ENCODE assay signal across 8 mouse cellular contexts in the genomic region with DNA sequence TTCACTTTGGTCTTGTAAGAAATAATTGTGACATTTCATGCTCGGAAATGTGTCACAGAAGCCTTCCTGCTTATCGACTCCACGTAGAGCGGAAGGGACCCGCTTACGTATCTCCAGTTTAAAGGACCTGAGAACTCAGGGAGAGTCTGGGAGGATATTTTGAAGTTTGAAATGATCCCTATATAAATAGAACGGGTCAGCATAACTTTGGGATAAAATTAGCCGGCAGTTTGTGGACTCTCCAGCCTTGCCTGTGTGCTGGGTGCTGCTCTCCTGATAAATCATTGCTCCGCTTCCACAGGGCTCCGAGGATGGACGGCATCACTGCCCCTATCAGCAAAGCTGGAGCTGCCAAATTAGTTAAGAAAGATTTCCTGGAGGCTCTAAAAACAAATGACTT. TPM values are rescaled to one million over a fixed set of nuclear protein-coding genes. Genes with fewer than 3 reads are reported as not detected.
DNase-seq lines count a peak whose midpoint lies in the region; ATAC-seq and TF ChIP-seq lines count a peak whose summit lies in the region.

No protein-coding gene starts in this region.

- peaks cover 2% of the 10 kb centered on the region; the same call in 1 of the 2 replicates for H3K27me3 ChIP-seq in forebrain, embryonic 16.5 days (replicated peaks; ENCODE audit: control insufficient read depth, insufficient read depth, low read length)
- H3K27me3 ChIP-seq in intestine, embryonic 15.5 days (replicated peaks): no peaks in the 10 kb centered on the region
- H3K27me3 ChIP-seq in midbrain, embryonic 13.5 days: peaks cover 24% of the 10 kb centered on the region
- no peaks in the 10 kb centered on the region for H3K27me3 ChIP-seq in cerebellum, adult 2 months (ENCODE audit: control insufficient read depth, insufficient read depth, low read length)

- H3K4me3 ChIP-seq in forebrain, embryonic 16.5 days (replicated peaks; ENCODE audit: low read length): peak overlapping the region; percentile 32
- H3K4me3 ChIP-seq in intestine, embryonic 15.5 days (replicated peaks): peak overlapping the region; percentile 26
- H3K4me3 ChIP-seq in midbrain, embryonic 13.5 days (replicated peaks): peak overlapping the region; percentile 31
- no peak overlapping the region for H3K4me3 ChIP-seq in cerebellum, adult 2 months (replicated peaks; ENCODE audit: insufficient read depth, low read depth, low read length)

- H3K36me3 ChIP-seq in forebrain, embryonic 16.5 days (ENCODE audit: control insufficient read depth, insufficient read depth): no peaks in the 10 kb centered on the region
- H3K36me3 ChIP-seq in intestine, embryonic 15.5 days: no peaks in the 10 kb centered on the region
- H3K36me3 ChIP-seq in midbrain, embryonic 13.5 days: no peaks in the 10 kb centered on the region

- peak overlapping the region; percentile 29; the same call in 1 of the 2 replicates for H3K9ac ChIP-seq in forebrain, embryonic 16.5 days (replicated peaks; ENCODE audit: low read depth, low read length)
- H3K9ac ChIP-seq in intestine, embryonic 15.5 days: 0 out of 2 replicates have a peak overlapping the region, but pooled peaks have one; percentile 23
- H3K9ac ChIP-seq in midbrain, embryonic 13.5 days (replicated peaks): peak overlapping the region; percentile 44

- peaks cover 5% of the 10 kb centered on the region for H3K4me1 ChIP-seq in forebrain, embryonic 16.5 days (replicated peaks; ENCODE audit: control insufficient read depth, insufficient read depth, low read length)
- peaks cover 3% of the 10 kb centered on the region for H3K4me1 ChIP-seq in intestine, embryonic 15.5 days (replicated peaks)
- peaks cover 16% of the 10 kb centered on the region for H3K4me1 ChIP-seq in midbrain, embryonic 13.5 days (replicated peaks)
- no peaks in the 10 kb centered on the region for H3K4me1 ChIP-seq in cerebellum, adult 2 months (ENCODE audit: control insufficient read depth, insufficient read depth, low read length)

- ATAC-seq in forebrain, embryonic 16.5 days: no peak
- ATAC-seq in intestine, embryonic 15.5 days: peak; percentile 63; the same call in 1 of the 2 replicates
- no peak for ATAC-seq in midbrain, embryonic 13.5 days

- 6% methylated on average over 11 of the region's 11 CpGs for WGBS in forebrain, embryonic 16.5 days
- 4% methylated on average over 11 of the region's 11 CpGs for WGBS in intestine, embryonic 15.5 days
- WGBS in midbrain, embryonic 13.5 days: 6% methylated on average over 11 of the region's 11 CpGs
- 28% methylated on average over 11 of the region's 11 CpGs for WGBS in cerebellum, adult 2 months

- peak; percentile 91 for DNase-seq in heart, adult 11 months
- DNase-seq in heart, postnatal 25 days (ENCODE audit: low spot score): no peak
- no peak for DNase-seq in cerebellum, adult 11 months
- no peak for DNase-seq in cerebellum, adult 2 months
- no peak for DNase-seq in layer of hippocampus, postnatal 14 days (ENCODE audit: low spot score in 2 of 2)

- TF ChIP-seq CTCF in cerebellum, adult 2 months (IDR thresholded peaks at IDR 0.05; ENCODE audit: borderline replicate concordance, insufficient read depth, low read depth, low read length): no peak

- intact Hi-C loops in heart, postnatal 25 days (cut with DNase I): no loop called here

- no peak for TF ChIP-seq POLR2A in cerebellum, adult 2 months (IDR thresholded peaks at IDR 0.05; ENCODE audit: borderline replicate concordance, insufficient read depth, low read length)

- no peak overlapping the region for H3K27ac ChIP-seq in forebrain, embryonic 16.5 days (ENCODE audit: low read length)
- H3K27ac ChIP-seq in intestine, embryonic 15.5 days: no peak overlapping the region
- no peak overlapping the region for H3K27ac ChIP-seq in midbrain, embryonic 13.5 days
- no peak overlapping the region for H3K27ac ChIP-seq in cerebellum, adult 2 months (ENCODE audit: insufficient read depth, low read length)

- H3K4me2 ChIP-seq in forebrain, embryonic 16.5 days (ENCODE audit: low read length): peak overlapping the region; percentile 55
- peak overlapping the region; percentile 48 for H3K4me2 ChIP-seq in intestine, embryonic 15.5 days (replicated peaks)
- peak overlapping the region; percentile 51 for H3K4me2 ChIP-seq in midbrain, embryonic 13.5 days (replicated peaks)

- H3K9me3 ChIP-seq in forebrain, embryonic 16.5 days (ENCODE audit: control insufficient read depth, low read length): no peaks in the 10 kb centered on the region
- H3K9me3 ChIP-seq in intestine, embryonic 15.5 days: no peaks in the 10 kb centered on the region
- H3K9me3 ChIP-seq in midbrain, embryonic 13.5 days: no peaks in the 10 kb centered on the region

RNA-seq across cellular contexts. Expression of gene Asb4, which starts 7.1 kb away (rescaled TPM):
- total RNA-seq in heart, postnatal 25 days (2021): 1 to 10 TPM; 6.2 to 9.7 TPM
- 10.8 and 16.4 TPM in 2 replicates for polyA plus RNA-seq in forebrain, embryonic 16.5 days (2015; fragmentation: Nextera tagmentation; extraction: Ambion mirVana)
- polyA plus RNA-seq in intestine, embryonic 15.5 days (2015; fragmentation: Nextera tagmentation; extraction: Ambion mirVana): 15.6 and 18.8 TPM in 2 replicates
- 17.6 and 18.6 TPM in 2 replicates for polyA plus RNA-seq in midbrain, embryonic 13.5 days (2015; fragmentation: Nextera tagmentation; extraction: Ambion mirVana)
- polyA plus RNA-seq in cerebellum, adult 2 months (2012; rRNA removed): 1.4 and 2.0 TPM in 2 replicates
- total RNA-seq in layer of hippocampus, postnatal 14 days (2021): under 1 TPM; 0.41 to 0.86 TPM
